Mouse (Mus musculus) megakaryocyte, embryonic 14.5 days (primary cell): ENCODE measurements around the gene Topors. TPM values are rescaled to one million over a fixed set of nuclear protein-coding genes. Genes with fewer than 3 reads are reported as not detected.
"Not testable (repeated sequence)": the region's sequence is repeated elsewhere in the genome, so short reads cannot be mapped to it uniquely, and the experiment has no call there.

Experiments
- H3K27me3 ChIP-seq: replicated peaks from 2 replicates; pipeline ENCODE3; 2012; ENCODE audit warnings: inconsistent platforms
- H3K36me3 ChIP-seq: replicated peaks from 2 replicates; pipeline ENCODE3; 2012; ENCODE audit warnings: low read length, inconsistent platforms, mixed read lengths
- H3K4me1 ChIP-seq: 2 replicates; pipeline ENCODE4 v1.6.1; 2012; ENCODE audit warnings: inconsistent platforms
- H3K4me3 ChIP-seq: replicated peaks from 2 replicates; pipeline ENCODE3; 2012; ENCODE audit warnings: moderate library complexity, mild to moderate bottlenecking, inconsistent platforms
- H3K9me3 ChIP-seq: 2 replicates; pipeline ENCODE4 v1.6.1; 2012; ENCODE audit warnings: inconsistent platforms
- FLI1 ChIP-seq: IDR thresholded peaks from 2 replicates; pipeline ENCODE4 v1.6.1; 2012; ENCODE audit warnings: low read length, inconsistent platforms, mixed read lengths
- GATA1 ChIP-seq: IDR thresholded peaks from 3 replicates; pipeline ENCODE4 v1.6.1; 2012; ENCODE audit warnings: mixed read lengths, low read length, inconsistent platforms, borderline replicate concordance
- polyA plus RNA-seq: library from polyadenylated mRNA; stranded (reverse); fragments of >175 nt; gene quantifications from 2 replicates; pipeline ENCODE4 v1.2.3, GENCODE M21; 2012; ENCODE audit warnings: low replicate concordance; ENCODE audit not compliant: insufficient read depth

Gene Topors
- 2.9 and 3.7 TPM in 2 replicates for polyA plus RNA-seq

DNA sequence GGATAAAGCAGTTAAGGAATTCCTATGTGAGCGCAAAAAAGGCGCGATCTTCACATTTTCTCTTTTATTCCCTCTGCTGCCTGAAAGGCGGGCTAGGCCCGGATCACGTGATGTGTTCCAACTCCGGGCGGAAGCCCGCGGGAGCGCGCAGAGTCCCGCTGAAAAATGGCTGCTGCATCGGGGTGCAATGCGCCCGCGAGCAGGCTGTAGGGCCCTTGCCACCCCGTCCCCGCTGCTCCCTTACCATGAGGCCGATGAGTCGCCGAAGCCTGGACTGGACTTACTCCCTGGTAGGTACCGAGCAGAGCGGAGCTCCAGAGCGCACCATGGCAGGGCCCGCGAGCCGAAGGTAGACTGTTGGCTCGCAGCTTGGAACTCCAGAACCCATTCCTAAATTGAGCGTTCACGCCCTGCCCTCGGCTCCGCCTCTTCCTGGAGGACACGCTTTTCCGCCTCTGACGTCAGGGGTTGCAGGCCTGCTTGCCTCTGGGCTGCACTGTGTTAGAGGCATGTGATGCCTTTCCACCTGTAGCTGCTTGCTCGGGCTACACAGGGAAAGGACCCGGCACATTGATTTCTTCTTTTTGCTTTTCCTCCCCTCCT lies at the start of gene Topors, which contains the start of gene Smim27:
Gene Topors, minus strand, starts transcription at position 421 of the 603 bp plus-strand sequence.
Gene Smim27, plus strand, starts transcription at position 150 of the 603 bp plus-strand sequence.
- Histone ChIP-seq H3K9me3 (no peaks in the 10 kb centered on the region), H3K4me1 (peaks cover 38% of the 10 kb centered on the region), H3K4me3 (peak within 1 kb of the TSS; percentile 94), H3K27me3 (no peaks in the 10 kb centered on the region), H3K36me3 (peaks cover 56% of the 10 kb centered on the region)
- TF ChIP-seq GATA1: no peak
- TF ChIP-seq FLI1: no peak; the same call in 1 of the 2 replicates

GRCm38 (mm10) chr4:40317404-40317803 lies 47.8 kb upstream of the Topors start:
- Histone ChIP-seq H3K4me3 (no peak overlapping the region), H3K36me3 (no peaks in the 10 kb centered on the region), H3K4me1 (peaks cover 22% of the 10 kb centered on the region), H3K27me3 (no peaks in the 10 kb centered on the region), H3K9me3 (peaks cover 4% of the 10 kb centered on the region; the same call in 1 of the 2 replicates)
- TF ChIP-seq FLI1 (no peak), GATA1 (no peak)

DNA sequence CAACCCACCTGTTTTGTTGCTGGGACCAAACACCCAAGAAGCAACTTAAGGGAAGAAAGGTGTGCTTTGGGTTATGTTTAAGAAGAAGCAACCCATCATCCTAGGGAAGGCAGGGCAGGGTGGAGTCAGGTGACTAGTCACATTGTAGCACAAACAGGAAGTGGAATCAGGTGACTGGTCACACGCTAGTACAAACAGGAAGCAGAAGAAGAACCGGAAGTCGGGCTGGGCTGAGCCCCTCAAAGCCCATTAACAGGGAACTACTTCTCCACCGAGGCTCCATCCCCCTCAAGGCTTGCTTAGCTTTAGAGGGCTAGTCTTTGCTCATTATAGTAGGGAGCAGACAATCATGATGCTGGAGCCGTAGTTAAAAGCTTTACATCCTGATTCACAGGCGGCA lies 43.4 kb upstream of the Topors start:
- Histone ChIP-seq H3K36me3 (no peaks in the 10 kb centered on the region), H3K9me3 (peaks cover 4% of the 10 kb centered on the region), H3K4me1 (peaks cover 26% of the 10 kb centered on the region), H3K4me3 (no peak overlapping the region), H3K27me3 (peaks cover 3% of the 10 kb centered on the region)
- no peak for TF ChIP-seq FLI1

- Histone ChIP-seq H3K36me3 (no peaks in the 10 kb centered on the region), H3K4me1 (peaks cover 26% of the 10 kb centered on the region), H3K9me3 (peaks cover 11% of the 10 kb centered on the region), H3K27me3 (peaks cover 6% of the 10 kb centered on the region), H3K4me3 (no peak overlapping the region)
- TF ChIP-seq FLI1 (no peak), GATA1 (no peak)
Observed at GRCm38 (mm10) chr4:40312213-40312612, 42.6 kb upstream of the Topors start.

DNA sequence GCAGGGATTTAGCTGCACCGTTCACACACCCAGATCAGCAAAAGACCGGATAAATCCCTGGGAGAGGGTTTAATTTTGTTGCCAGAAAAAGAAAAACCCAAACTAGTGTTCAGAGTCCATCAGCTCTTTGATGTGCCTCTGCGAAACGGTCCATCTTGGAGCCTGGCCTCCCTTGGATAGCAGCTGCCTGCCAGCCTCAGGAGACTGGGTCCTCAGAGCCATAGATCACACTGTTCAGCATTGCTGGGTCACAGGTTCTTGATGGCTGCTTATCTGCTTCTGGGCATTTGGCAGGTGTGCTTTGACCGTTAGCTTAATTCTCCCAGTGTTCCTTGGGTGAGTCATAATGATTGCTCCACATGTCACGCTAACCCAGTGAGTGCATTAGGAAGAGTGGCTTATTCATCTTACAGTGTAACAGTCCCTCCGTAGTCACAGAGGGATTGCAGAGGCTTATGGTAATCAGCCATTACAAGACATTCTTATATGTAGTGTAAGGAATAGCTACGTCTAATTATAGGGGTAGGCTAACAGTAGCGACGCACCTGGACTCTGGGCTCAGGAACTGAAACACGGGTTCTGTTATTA lies 41.2 kb upstream of the Topors start:
- no peak for TF ChIP-seq GATA1
- TF ChIP-seq FLI1: no peak

GRCm38 (mm10) chr4:40309682-40310081 lies 40.0 kb upstream of the Topors start:
- TF ChIP-seq GATA1 (no peak), FLI1 (no peak)
- Histone ChIP-seq H3K4me1 (peaks cover 26% of the 10 kb centered on the region), H3K36me3 (no peaks in the 10 kb centered on the region), H3K27me3 (peaks cover 12% of the 10 kb centered on the region), H3K9me3 (peaks cover 17% of the 10 kb centered on the region), H3K4me3 (no peak overlapping the region)

More for the DNA sequence above, 41.2 kb upstream of the Topors start:
- Histone ChIP-seq H3K36me3 (no peaks in the 10 kb centered on the region), H3K27me3 (peaks cover 6% of the 10 kb centered on the region), H3K4me1 (peaks cover 26% of the 10 kb centered on the region), H3K9me3 (peaks cover 17% of the 10 kb centered on the region), H3K4me3 (no peak overlapping the region)

DNA sequence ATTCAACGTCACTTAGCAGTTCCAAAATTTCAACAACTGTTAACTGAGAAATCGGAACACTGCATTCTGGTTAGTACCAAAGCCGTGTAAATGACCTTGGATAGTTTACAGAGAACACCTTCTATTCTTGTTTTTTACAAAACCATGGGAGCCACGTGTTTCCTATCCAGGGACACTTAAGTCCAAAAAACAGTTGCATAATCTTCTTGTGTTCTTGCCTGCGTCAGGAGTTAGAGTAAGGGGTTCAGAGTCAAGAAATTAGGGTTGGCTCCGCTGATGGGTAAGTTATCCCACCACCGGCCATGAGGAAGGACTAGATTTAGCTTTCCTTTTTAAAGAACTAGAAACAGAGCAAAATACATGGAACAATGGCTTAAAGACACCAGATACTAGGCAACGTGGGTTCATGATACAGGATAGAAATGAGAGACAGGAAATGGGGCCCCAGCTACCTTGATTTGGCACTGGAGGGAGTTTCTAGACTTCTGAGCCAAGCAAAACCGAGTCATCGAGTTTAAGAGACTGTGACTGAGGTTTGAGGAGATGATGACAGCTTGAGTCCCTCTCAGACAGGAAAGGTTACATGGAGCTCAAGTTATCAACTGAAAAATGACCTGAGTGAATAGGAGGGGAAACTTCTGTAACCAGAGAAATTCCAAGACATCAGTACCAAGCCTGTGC lies 32.9 kb upstream of the Topors start:
- peaks cover 13% of the 10 kb centered on the region for H3K27me3 ChIP-seq
- H3K9me3 ChIP-seq: peaks cover 8% of the 10 kb centered on the region
- H3K4me3 ChIP-seq: no peak overlapping the region
- TF ChIP-seq GATA1: no peak
- no peak for TF ChIP-seq FLI1
- H3K4me1 ChIP-seq: peaks cover 32% of the 10 kb centered on the region
- H3K36me3 ChIP-seq: no peaks in the 10 kb centered on the region

DNA sequence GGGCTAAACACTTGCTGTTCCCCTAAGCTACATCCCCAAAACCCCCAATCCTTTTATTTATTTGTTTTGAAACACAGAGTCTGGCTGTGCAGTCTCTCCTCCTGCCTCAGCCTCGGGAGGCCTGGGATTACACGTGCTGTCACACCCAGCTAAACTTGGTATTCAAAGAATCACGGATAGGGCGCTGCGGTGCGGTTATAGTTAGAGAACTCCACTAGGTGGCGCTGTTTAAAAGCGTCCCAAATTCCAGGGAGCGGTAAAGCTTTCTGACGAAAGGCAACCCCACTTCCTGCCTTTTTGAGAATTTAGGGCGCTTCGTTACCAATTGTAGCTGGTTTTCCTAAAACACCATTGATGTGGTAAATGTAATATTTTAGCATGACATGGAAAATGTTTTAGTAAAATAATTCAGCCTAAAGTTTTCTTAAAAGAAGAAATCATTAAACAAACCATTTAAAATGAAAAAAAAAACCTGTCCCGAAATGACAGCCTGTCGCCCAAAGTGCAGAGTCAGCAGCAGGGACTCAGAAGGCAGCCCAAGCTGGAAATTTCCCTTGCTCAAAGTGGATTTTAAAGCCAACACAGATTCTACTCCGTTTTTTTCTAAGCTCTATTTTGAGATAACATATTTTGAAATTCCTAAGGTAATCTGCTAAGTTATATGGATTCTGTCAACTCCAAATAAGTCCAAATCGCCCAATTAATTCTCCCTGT lies 31.6 kb upstream of the Topors start:
- TF ChIP-seq FLI1 (no peak), GATA1 (no peak)
- Histone ChIP-seq H3K36me3 (no peaks in the 10 kb centered on the region), H3K9me3 (peaks cover 8% of the 10 kb centered on the region; the same call in 1 of the 2 replicates), H3K27me3 (peaks cover 13% of the 10 kb centered on the region), H3K4me1 (peaks cover 32% of the 10 kb centered on the region), H3K4me3 (peak overlapping the region; percentile 71)

- Histone ChIP-seq H3K36me3 (no peaks in the 10 kb centered on the region), H3K9me3 (peaks cover 19% of the 10 kb centered on the region), H3K4me1 (peaks cover 32% of the 10 kb centered on the region), H3K4me3 (peak overlapping the region; percentile 26), H3K27me3 (peaks cover 6% of the 10 kb centered on the region)
- TF ChIP-seq GATA1: no peak
- TF ChIP-seq FLI1: no peak
Observed at GRCm38 (mm10) chr4:40299169-40299568, 29.5 kb upstream of the Topors start.

GRCm38 (mm10) chr4:40291511-40291910 lies 21.9 kb upstream of the Topors start:
- not testable (repeated sequence) for H3K36me3 ChIP-seq, H3K27me3 ChIP-seq, H3K4me3 ChIP-seq, H3K4me1 ChIP-seq
- peaks cover 55% of the 10 kb centered on the region for H3K9me3 ChIP-seq
